Mouse (Mus musculus) cerebral cortex, adult 2 months (tissue): ENCODE measurements around the gene Ipmk.

Experiments
- WGBS: fragments of 180-500 bp; shearing (Covaris S2); methylation state at CpG from one replicate; pipeline ENCODE4 v1.1.7; 2018; 5-methylcytosine and 5-hydroxymethylcytosine counted together

Ipmk gene

DNA sequence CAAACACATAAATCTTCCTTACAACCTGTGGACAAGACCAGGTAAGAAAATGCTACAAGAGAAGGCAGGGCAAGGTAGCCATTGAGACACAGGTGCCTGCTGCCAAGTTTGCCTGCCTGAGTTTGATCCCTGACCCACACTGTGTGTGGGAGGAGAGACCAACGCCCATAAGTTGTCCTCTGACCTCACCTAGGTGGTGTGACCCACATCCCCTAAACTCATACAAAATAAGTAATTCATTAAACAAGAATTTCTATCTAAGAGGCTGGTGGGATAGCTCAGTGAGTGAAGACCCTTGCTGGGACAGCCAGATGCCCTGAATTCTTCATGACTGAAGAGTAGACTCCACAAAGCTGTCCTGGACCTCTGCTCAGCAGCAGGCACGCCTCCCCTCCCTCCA is 7.4 kb upstream of the Ipmk start:
- 72% methylated on average over 2 of the region's 2 CpGs for WGBS

DNA sequence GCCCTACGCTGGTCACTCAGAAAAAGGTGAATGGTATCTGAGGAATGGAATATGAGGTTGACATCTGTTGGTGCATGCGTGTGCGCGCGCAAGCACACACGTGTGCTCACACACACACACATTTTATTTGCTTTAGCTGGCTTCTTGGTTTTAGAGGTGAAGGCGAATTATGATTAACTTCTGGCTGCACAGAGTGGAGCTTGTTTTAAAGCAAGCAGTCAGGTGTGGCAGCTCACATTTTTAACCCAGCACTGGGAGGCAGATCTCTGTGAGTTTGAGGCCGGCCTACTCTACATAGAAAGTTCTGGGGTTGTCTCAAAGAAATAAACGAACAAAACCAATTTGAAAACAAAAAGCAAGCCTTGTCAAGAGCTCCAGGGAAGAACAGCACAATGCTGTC is 6.3 kb upstream of the Ipmk start:
- WGBS: 93% methylated on average over 9 of the region's 9 CpGs

DNA sequence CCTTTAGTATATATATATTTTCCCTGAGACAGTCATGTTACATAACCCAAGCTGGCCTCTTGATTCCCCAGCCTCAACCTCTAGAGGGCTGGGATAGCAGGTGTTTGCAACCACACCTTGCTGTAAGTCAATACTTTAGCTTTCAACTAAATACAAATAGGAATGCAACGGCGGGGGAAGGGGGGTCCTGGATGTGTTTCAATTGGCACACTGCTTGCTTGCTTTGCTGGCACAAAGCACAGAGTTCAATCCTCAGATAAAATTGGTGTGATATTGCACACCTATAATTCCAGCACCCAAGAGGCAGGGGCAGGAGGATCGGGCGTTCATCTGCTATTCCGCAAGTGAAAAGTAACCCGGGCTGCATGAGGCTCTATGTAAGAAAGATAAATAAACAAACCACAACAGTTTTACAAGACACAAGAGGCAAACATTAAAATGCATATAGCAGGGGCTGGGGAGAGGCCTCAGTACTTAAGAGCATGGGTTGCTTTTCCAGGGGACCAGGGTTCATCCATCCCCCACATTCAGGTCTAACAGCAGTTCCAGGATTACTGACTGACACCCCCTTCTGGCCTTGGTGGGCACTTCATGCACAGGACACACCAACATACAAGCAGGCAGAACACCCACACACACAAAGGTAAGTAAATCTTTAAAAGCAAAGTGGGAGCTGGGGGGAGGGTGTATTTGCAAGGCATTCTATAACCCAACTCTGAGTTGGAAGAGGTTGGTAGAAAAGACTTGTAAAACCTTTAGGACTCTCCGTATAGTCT is 5.3 kb upstream of the Ipmk start:
- WGBS: 73% methylated on average over 7 of the region's 7 CpGs

DNA sequence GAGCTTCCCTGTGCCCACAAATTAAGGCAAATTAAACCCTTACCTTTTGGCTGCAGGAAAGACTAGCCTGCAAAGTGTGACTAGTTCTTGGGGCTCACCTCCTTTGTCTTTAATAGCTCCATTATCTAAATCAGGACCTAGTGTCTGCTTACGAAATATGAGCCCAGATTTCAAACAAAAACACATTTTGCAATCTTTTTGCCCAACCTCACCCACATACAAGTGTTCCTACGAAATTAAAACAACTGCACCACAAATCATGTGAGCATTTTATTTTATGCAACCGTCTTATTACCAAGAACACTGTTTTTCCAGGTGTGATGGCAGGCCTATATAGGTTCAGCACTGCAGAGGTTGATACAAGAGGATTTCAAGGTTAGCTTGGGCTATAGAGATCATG is 4.4 kb upstream of the Ipmk start:
- WGBS: 83% methylated on average over 3 of the region's 3 CpGs

DNA sequence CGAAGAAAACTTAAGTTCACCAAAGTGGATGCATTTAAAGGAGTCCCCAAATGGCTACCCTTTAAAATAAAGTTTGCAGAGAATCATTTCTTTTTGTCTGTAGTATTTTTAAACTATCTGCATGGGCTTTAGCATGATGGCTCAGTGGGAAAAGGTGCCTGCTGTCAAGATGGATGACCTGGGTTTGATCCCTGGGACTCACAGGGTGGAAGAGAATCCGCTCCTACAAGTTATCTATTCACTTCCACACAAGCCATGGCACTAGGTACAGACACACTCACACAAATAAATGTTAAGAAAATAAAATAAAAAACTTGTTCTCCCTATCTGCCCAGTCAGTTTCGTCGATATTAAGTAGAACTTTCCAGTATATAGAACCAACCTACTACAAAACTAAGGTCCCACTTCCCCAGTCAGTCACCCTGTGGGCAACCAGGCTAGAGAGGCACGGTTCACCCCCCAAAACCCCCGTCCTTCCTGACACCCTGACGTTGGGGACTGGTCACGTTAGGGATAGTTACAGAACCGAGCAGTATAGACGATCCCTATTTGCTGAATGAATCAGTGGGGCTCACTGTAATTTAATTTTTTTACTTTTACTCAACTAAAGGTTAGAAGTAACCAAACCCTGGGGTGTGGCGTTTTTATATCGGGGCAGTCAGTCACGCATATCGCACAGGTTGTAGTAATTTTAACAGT is 3.8 kb upstream of the Ipmk start:
- WGBS: 22% methylated on average over 14 of the region's 14 CpGs

DNA sequence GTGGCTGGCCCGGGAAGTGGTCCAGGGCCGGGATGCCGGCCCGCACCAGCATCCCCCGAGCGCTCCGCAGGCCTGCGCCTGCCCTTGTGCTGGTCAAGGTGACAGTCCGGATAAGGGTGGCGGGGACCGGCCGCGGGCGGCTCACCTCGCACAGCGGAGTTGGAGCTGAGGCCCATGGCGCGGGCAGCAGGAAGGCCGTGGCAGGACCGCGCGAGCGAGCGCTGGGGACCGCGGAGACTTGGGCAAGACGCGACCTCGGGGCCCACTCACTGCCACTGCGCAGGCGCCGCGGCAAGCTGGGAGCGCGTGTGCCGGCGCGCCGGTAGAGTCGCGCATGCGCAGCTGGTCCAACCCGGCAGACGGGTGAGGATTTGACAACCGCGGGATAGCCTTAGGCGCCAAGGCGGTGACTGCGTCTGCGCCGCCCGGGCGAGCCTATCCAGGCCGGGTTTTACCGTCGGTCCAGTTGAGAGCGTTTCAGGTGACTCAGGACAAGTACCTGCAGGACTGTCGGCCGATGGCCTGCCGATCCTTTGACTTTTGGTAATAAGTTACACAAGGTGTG is 2.9 kb upstream of the Ipmk start, which contains the start of gene Cisd1:
Cisd1 (minus strand) TSS at position 376 of the 565 bp plus-strand sequence.
- under 1% methylated on average over 60 of the region's 60 CpGs for WGBS

DNA sequence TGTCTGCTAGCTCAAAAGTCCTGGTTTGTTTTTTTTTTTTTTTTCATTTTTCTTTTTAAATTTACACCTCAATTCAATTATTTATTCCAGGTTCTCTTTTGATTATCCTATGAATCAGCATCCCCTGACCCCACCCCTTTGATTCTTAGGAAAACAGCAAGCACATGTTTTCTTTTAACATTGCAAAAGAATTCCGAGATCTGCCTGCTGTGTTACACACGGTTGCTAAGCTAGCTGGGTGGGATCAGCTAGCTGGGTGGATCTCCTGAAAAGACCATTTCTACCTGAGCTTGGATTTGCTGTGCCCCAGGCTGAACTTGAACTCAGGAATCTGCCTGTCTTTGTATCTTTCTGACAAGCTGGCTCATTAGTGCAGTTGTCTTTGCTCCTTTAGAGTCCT is 1.5 kb upstream of the Ipmk start:
- WGBS: 51% methylated on average over 2 of the region's 2 CpGs

DNA sequence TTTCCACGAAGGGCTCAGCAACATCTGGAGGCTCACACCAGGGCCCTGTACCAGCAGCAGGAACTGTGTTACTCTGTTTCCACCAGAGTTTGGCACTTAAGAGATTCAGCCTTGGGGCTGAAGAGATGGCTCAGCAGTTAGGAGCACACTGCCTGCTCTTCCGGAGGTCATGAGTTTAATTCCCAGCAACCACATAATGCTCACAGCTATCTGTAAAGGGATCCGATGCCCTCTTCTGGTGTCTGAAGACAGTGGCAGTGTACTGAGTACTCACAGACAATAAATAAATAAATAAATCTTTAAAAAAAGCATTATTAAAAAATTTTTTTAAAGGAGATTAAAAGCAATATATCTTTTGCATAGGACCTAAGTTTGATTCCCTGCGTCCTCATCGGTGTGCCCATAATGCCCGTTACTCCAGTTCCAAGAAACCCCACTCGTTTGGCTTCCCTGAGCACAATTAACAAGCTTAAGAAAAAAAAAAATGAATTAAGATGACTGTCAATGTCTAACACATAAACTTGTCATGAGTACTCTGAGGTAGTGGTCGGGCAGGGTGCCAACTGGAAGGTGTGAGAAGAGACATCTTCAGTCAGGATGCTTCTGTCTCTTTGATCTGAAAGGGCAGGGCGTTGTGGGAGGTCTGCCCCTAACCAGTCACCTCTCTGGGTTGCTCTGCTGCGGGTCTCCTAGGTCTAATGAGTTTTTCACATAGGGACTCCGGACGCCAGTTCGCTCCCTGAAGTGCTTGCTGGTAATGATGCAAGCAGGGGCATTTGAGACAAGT is 648 bp upstream of the Ipmk start:
- WGBS: 12% methylated on average over 13 of the region's 13 CpGs

DNA sequence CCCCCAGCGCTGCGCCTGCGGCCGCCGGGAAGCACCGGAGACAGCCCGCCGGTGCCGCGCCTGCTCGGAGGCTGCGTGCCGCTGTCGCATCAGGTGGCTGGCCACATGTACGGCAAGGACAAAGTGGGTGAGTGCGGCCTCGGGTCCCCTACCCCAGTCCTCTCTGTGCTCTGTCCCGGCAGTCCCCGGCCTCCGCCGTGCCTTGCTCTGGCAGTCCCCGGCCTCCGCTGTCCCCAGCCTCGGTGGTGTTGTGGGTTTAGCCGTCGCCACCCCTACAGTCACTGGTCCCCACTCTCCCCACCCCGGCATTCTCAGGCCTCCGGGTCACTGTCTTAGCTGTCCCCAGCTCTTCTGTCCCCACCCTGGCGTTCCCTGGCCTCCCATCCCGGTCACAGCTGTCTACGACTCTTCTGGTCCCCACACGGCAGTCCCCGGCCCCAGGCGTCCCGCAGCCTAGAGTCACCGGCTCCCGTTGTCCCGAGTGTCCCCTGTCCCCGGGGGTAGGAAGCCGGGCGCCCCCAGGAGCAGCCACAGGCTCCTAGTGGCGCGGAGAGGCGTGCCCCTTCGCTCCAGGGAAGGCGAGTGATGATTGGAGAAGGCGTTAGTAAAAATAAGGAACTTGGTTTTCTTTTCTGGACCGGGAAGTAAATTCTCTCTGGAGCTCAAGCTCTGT is 537 bp downstream of the Ipmk start:
- WGBS: under 1% methylated on average over 48 of the region's 48 CpGs

DNA sequence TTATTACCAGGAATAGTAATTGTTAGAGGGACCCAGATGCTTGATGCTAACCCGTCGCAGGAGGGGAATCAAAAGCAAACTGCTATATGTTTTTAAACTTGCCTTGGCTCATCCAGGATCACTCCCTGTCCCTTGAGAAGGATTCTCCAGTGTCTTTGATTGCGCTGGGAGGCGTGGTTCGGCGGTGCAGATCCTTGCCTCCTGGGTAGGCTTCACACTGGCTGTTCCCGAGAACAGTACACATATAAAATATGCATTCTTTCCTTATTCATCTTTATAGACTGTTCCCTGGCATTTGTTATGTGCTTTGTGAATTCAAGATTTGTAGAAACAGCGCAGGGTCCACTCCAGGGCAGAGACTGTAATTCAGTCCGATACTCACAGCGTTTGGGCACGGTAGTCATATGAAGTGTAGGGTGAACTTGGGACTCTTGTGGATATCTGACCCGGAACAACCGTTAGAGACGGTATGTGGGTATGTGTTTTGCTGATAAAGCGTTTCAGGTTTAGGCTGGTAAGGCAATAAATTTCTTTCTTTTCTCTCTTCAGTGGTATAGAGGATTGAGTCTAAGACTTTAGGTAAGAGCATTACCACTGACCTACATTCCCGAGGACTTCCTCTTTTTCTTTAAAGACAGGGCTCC is 1.2 kb downstream of the Ipmk start:
- WGBS: 16% methylated on average over 16 of the region's 16 CpGs

DNA sequence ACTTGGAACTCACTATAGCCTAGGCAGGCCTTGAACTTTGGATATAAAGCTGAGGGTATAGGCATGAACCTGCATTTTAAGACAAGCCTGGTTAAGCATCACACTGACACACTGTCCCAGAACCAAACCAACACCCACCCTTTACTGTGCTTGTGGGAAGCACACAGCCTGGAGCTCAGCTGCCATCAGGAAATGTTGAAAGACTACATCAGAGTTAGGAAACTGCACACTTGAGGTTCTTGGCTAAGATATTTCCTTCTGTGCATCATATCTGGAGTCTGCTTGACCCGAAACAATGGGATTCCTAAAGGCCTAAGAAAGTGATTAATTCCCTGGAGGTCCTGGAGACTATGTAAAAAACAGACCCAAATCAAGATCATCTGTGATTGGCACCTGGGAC is 1.7 kb downstream of the Ipmk start:
- 94% methylated on average over 1 of the region's 1 CpGs for WGBS

DNA sequence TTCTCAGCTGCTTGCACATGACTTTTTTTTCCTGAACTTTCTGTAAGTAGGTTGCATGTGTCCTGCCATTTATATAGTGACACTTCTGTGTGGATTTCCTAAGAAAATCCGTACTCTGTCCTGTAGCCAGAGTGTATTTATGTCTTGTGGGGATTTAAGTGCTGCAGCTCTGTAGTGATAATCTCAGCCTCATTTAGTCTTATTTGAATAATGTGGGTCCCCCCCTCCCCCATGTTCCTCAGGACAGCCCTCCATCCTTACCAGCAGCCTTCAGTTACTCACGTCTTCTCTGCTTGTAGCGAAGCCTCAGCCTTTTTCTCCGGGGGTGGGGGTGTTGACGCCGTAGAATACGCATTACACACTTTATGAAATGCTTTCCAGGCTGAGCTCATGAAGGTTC is 3.7 kb downstream of the Ipmk start:
- WGBS: 70% methylated on average over 7 of the region's 7 CpGs

DNA sequence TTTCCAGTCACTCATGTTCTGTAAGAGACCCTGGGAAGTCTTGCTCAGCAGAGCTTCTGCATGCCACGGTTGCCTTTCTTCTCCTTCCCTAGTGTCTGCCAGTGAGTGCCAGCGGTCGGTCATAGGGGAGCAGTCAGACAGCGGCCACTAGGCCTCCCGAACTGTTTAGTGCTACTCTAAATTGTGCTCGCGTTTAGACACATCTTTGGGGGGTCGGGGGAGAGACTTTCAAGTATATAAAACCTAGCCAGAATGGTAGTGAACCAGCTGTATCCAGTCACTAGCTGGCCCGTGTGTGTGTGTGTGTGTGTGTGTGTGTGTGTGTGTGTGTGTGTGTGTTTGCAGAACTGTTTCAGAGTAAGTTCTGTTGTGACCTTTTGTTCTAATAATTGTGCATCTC is 6.3 kb downstream of the Ipmk start:
- 83% methylated on average over 9 of the region's 9 CpGs for WGBS

DNA sequence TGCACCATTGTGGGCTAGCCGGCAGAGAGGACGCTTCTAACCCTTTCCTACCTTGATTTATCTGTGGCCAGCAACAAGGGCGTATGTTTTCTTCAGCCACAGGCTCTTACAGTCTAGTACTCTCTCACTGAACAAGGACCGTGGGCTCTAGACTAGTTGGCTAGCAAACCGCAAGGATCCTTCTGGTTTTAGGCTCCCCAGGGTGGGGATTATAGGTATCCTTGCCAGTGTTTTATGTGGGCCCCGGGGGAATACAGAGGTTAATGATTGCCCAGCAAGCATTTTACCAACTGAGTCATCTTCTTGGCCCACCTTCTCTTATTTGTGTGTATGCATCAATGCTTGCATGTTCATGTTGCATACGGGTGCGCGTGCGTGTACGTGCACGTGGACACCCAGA is 7.4 kb downstream of the Ipmk start:
- WGBS: 94% methylated on average over 12 of the region's 12 CpGs

DNA sequence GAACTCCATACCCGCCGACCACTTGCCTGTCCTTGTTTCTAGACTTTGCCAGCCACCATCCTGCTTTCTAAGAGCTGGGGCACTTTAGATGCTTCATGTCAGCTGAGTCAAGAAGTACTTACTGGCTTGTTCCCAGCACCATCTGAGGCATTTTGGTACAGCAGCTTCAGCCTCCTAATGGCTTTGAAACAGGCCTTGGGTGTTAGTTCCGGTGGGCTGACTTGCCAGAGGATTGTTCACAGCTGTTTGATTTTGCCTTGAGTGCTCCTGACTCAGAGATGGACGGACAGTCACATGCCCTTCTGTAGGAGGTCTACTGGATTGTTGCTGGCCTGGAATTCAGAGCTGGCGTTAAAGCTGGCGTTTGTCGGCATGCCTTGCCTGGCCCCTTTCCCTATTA is 13.5 kb downstream of the Ipmk start:
- 68% methylated on average over 7 of the region's 7 CpGs for WGBS

DNA sequence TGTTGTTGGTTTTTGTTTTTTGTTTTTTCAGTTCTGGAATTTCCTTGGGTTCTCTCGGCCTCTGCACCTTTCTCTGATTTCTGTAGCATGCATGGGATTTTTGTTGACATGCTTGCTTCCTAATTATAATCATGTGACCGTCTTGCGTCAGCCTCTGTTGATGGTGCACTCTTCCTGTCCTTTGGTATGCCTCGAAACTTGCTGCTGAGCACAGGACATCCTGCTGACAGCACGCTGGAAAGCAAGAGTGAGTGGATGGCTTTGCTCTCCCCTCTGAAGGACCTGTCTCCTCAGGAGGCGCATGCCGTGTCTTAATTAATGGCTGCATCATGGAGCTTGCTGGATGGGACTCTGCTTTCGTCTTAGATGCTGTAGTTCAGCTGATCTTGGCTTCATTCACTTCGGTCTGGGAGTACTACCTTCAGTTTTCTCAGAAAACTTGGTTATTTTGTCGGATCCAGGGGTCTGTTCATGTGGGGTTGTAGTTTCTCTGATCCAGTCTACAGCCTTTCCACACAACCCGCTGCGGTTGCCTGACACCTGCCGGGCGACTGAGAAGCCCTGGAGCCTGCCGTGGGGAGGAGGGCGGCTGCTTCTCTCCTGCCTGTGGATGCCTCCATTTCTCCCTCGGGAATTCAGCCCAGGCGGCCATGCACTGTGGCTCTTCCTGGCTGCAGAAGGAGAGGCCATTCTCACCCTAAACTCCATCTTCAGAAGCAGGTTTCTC is 14.4 kb downstream of the Ipmk start:
- 57% methylated on average over 18 of the region's 18 CpGs for WGBS

DNA sequence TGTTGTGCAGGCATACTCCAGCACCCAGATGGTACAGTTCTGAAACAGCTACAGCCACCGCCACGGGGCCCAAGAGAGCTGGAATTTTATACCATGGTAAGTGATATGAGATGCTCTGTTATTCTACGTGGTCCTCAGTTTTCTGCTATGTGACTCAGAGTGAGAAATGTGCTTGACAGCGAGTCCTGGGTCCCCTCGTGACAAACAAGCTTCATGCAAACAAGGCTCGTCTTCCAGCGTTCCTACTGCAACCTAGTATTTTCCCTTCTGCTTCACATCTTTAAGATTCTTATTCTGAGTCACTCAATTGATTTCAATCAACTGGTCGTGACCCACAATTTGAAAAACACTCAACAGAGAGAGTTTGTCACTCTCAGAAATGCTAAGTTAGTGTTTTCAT is 15.9 kb downstream of the Ipmk start:
- WGBS: 74% methylated on average over 8 of the region's 8 CpGs

DNA sequence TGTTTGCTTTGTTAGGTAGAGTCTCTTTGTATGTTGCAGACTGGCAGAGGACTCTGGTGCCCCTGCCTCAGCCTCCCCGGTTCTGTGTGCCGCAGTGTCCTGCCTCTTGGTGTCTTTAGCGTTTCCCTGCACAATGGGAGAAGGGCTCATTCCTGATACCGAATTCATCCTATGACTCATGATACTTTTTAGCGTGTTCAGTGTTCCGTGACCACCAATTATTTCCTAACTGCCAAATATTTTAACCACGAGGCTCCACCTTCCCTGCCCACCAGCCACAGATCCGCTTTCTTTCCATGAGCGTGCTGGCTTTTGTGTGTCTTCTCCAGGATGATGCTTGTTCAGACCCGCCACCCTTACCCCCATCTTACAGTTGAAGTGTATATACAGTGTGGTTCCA is 16.3 kb downstream of the Ipmk start:
- WGBS: 87% methylated on average over 10 of the region's 10 CpGs

DNA sequence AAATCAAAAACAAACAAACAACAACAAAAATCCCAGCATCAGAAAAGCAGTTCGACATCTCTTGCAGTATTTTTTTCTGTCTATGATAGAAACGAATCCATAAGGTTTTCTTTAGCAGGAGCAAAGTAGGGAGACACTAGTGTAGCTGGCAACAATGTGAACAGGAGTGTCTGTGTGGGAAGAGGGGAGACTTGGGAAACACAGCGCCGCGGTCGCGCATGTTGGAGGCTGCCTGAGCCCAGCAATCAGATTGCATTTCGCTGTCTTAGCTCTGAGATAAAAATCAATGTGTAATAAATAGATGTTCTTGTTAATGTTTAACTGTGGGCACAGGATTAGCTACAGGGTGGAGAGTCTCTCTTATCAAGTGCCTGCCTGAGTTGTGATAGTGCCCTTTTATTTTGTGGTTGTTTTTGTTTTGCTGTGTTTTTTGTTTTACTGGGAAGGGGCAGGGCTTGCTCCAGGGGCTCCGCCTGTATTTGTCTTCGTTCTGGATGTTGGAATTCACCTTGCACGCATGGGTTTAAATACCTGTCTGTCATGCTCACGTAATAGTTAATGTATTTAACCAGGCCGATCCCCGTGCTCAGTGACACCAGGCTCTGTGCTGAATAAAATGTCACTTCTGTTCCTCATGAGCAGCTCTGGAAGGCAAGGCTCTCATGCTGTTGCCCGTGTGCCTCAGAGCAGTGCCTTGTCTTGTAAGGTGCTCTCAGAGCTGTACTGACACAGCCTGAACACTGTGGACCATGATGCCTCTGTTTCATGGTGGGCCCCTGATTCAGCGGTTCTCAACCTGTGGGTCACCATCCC is 20.8 kb downstream of the Ipmk start:
- WGBS: 62% methylated on average over 16 of the region's 16 CpGs

DNA sequence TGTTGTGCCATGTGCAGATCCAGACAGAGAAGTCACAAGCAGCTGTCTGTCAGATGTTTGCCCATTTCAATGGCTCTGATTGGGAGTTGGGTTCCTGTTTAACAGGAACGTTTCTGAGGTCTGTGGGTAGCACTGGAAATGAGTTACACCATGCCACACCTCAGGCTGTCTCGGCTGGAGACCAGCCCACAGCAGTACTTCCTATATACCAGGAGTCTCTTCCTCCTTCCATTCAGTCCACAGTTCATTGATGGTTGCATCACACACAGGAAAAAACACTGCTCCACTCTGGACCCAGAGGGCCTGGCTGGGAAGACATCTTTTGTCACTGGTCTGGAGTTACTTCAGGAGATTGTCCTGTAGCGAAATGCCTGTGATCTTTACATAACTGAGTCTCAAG is 21.9 kb downstream of the Ipmk start:
- 70% methylated on average over 3 of the region's 3 CpGs for WGBS
